Mouse (Mus musculus) CH12.LX (cell line): ENCODE measurements around the gene Rap1gap. TPM values are rescaled to one million over a fixed set of nuclear protein-coding genes. Genes with fewer than 3 reads are reported as not detected.

ENCODE experiments used
- DNase-seq: peaks from one replicate; pipeline ENCODE4 v3.0.0-alpha.2; 2013; ENCODE audit errors: extremely low read depth
- H3K27ac ChIP-seq: 2 replicates; pipeline ENCODE4 v1.5.1; 2012; ENCODE audit warnings: low read depth, mild to moderate bottlenecking, control low read depth, moderate library complexity; ENCODE audit not compliant: insufficient read depth
- H3K27me3 ChIP-seq: replicated peaks from 2 replicates; pipeline ENCODE3; 2012; ENCODE audit warnings: inconsistent platforms
- H3K36me3 ChIP-seq, 2 experiments: replicated peaks in 1 of 2; 2 replicates each; pipeline versions ENCODE3 to v1.6.1; 2012; ENCODE audit warnings: inconsistent platforms in 1 of 2, low read length in 1 of 2, mild to moderate bottlenecking in 1 of 2, mixed read lengths in 1 of 2, moderate library complexity in 1 of 2; ENCODE audit not compliant: control insufficient read depth in 1 of 2, insufficient read depth in 1 of 2
- H3K4me1 ChIP-seq, 2 experiments: 2 replicates each; pipeline ENCODE4 v1.6.1; 2012; ENCODE audit warnings: inconsistent platforms in 1 of 2, moderate library complexity in 1 of 2; ENCODE audit not compliant: insufficient read depth in 2 of 2, control insufficient read depth in 1 of 2
- H3K4me2 ChIP-seq: 2 replicates; pipeline ENCODE4 v1.6.1; 2012; ENCODE audit warnings: low read depth, mild to moderate bottlenecking, control low read depth; ENCODE audit not compliant: poor library complexity, insufficient read depth, severe bottlenecking
- H3K4me3 ChIP-seq, 3 experiments: fragments of 150-350 bp in 1 of 3; sonication (generic) in 1 of 3; replicated peaks in 1 of 3; 2 replicates each; pipeline versions ENCODE3 to v1.5.1; 2011 to 2012; ENCODE audit warnings: low read depth in 2 of 3, low read length in 2 of 3, mild to moderate bottlenecking in 2 of 3, moderate library complexity in 2 of 3, control low read depth in 1 of 3, improper control_type of control experiment in 1 of 3, inconsistent platforms in 1 of 3, mixed read lengths in 1 of 3; ENCODE audit not compliant: poor library complexity in 1 of 3
- H3K79me2 ChIP-seq: replicated peaks from 2 replicates; pipeline ENCODE4 v1.6.1; 2012; ENCODE audit warnings: mild to moderate bottlenecking, moderate library complexity; ENCODE audit not compliant: control insufficient read depth, poor library complexity, insufficient read depth, severe bottlenecking; ENCODE audit errors: extremely low read depth
- H3K9ac ChIP-seq: 2 replicates; pipeline ENCODE4 v1.6.1; 2012; ENCODE audit warnings: low read depth, mild to moderate bottlenecking, control low read depth, moderate library complexity; ENCODE audit not compliant: insufficient read depth
- H3K9me3 ChIP-seq: replicated peaks from 2 replicates; pipeline ENCODE3; 2012; ENCODE audit warnings: low read length, inconsistent platforms, mixed read lengths
- CHD2 ChIP-seq: IDR thresholded peaks from 2 replicates; pipeline ENCODE4 v1.6.1; 2011; ENCODE audit warnings: low read length, improper control_type of control experiment
- ELF1 ChIP-seq: IDR thresholded peaks from 2 replicates; pipeline ENCODE4 v1.6.1; 2014; ENCODE audit warnings: low read depth, mild to moderate bottlenecking, inconsistent platforms, low read length, improper control_type of control experiment
- ETS1 ChIP-seq: conservative IDR thresholded peaks from 2 replicates; pipeline ENCODE4 v1.6.1; 2012; ENCODE audit warnings: low read depth, mild to moderate bottlenecking, inconsistent platforms, low read length, improper control_type of control experiment, moderate library complexity
- GABPA ChIP-seq: IDR thresholded peaks from 2 replicates; pipeline ENCODE4 v1.6.1; 2012; ENCODE audit warnings: low read depth, low read length, improper control_type of control experiment, inconsistent platforms; ENCODE audit not compliant: insufficient replicate concordance
- HCFC1 ChIP-seq: IDR thresholded peaks from 2 replicates; pipeline ENCODE4 v1.6.1; 2012; ENCODE audit warnings: low read depth, mild to moderate bottlenecking, inconsistent platforms, low read length, improper control_type of control experiment
- IRF4 ChIP-seq: IDR thresholded peaks from 2 replicates; pipeline ENCODE4 v1.6.1; 2014; ENCODE audit warnings: low read depth, mild to moderate bottlenecking, inconsistent platforms, low read length, improper control_type of control experiment
- JUN ChIP-seq: IDR thresholded peaks from 2 replicates; pipeline ENCODE4 v1.6.1; 2011; ENCODE audit warnings: low read depth, mild to moderate bottlenecking, low read length, improper control_type of control experiment, moderate library complexity; ENCODE audit not compliant: insufficient read depth
- KAT2A ChIP-seq: IDR thresholded peaks from 2 replicates; pipeline ENCODE4 v1.6.1; 2012; ENCODE audit warnings: low read length, improper control_type of control experiment, inconsistent platforms; ENCODE audit not compliant: insufficient replicate concordance
- MAX ChIP-seq: IDR thresholded peaks from 2 replicates; pipeline ENCODE4 v1.6.1; 2011; ENCODE audit warnings: low read length, improper control_type of control experiment
- MAZ ChIP-seq: IDR thresholded peaks from 2 replicates; pipeline ENCODE4 v1.6.1; 2012; ENCODE audit warnings: low read depth, mild to moderate bottlenecking, inconsistent platforms, low read length, improper control_type of control experiment, moderate library complexity
- MEF2A ChIP-seq: IDR thresholded peaks from 2 replicates; pipeline ENCODE4 v1.6.1; 2014; ENCODE audit warnings: low read depth, mild to moderate bottlenecking, inconsistent platforms, low read length, improper control_type of control experiment, borderline replicate concordance
- MXI1 ChIP-seq: IDR thresholded peaks from 2 replicates; pipeline ENCODE4 v1.6.1; 2011; ENCODE audit warnings: mild to moderate bottlenecking, low read depth, low read length, improper control_type of control experiment
- MYC ChIP-seq: IDR thresholded peaks from 2 replicates; pipeline ENCODE4 v1.6.1; 2011; ENCODE audit warnings: low read depth, mild to moderate bottlenecking, improper control_type of control experiment, low read length
- PAX5 ChIP-seq: IDR thresholded peaks from 2 replicates; pipeline ENCODE4 v1.6.1; 2012; ENCODE audit warnings: low read length, inconsistent platforms, mixed read lengths
- POLR2A ChIP-seq: IDR thresholded peaks from 2 replicates; pipeline ENCODE4 v1.6.1; 2011; ENCODE audit warnings: low read depth, mild to moderate bottlenecking, improper control_type of control experiment, low read length
- POLR2AphosphoS2 ChIP-seq: IDR thresholded peaks from 2 replicates; pipeline ENCODE4 v1.6.1; 2011; ENCODE audit warnings: low read depth, low read length, improper control_type of control experiment
- SIN3A ChIP-seq: IDR thresholded peaks from 2 replicates; pipeline ENCODE4 v1.6.1; 2012; ENCODE audit warnings: low read length, improper control_type of control experiment, inconsistent platforms
- SMC3 ChIP-seq: IDR thresholded peaks from 2 replicates; pipeline ENCODE4 v1.6.1; 2011; ENCODE audit warnings: low read depth, low read length, improper control_type of control experiment
- USF1 ChIP-seq: IDR thresholded peaks from 2 replicates; pipeline ENCODE4 v1.6.1; 2014; ENCODE audit warnings: low read depth, mild to moderate bottlenecking, inconsistent platforms, low read length, improper control_type of control experiment
- USF2 ChIP-seq: conservative IDR thresholded peaks from 2 replicates; pipeline ENCODE4 v1.6.1; 2011; ENCODE audit warnings: low read depth, low read length, improper control_type of control experiment
- ZMIZ1 ChIP-seq: IDR thresholded peaks from 2 replicates; pipeline ENCODE4 v1.6.1; 2012; ENCODE audit warnings: low read depth, mild to moderate bottlenecking, inconsistent platforms, low read length, improper control_type of control experiment
- dilution Hi-C: fragments of 300-500 bp; cut with MboI; formaldehyde crosslinking; loops from 2 replicates; pipeline ENCODE4 v1.14.3; 2020; ENCODE audit warnings: low sequenced_read_pairs; ENCODE audit not compliant: extremely low pct_unique_long_range_greater_than_20kb, extremely low pct_ligation_motif_present
- in situ Hi-C: fragments of 300-500 bp; cut with MboI; formaldehyde crosslinking; loops from 3 replicates; pipeline ENCODE4 v1.14.3; 2019; ENCODE audit warnings: low sequenced_read_pairs, low pct_ligation_motif_present, low pct_unique_long_range_greater_than_20kb, mixed read lengths
- polyA plus RNA-seq: library from polyadenylated mRNA; unstranded; fragments of >175 nt; gene quantifications from 2 replicates; pipeline ENCODE4 v1.2.1, GENCODE M21; 2012; ENCODE audit warnings: low read depth; ENCODE audit not compliant: insufficient read length
- total RNA-seq, 2 experiments: library from RNA; depleted of rRNA; stranded (reverse); fragments of 300-350 nt in 1 of 2; fragments of >200 nt in 1 of 2; gene quantifications; 2 replicates each; pipeline ENCODE4 v1.2.3; 2012 to 2014

Rap1gap gene
- total and polyA plus RNA-seq, 3 experiments = 3.0 to 11.1 (median 5.8) TPM

GRCm38 (mm10) chr4:137739151-137739923 lies 74.8 kb downstream of the Rap1gap start:
- Histone ChIP-seq H3K4me2 (no peak overlapping the region), H3K4me3 (no peak overlapping the region), H3K36me3 (peaks cover 25 to 41% of the 10 kb centered on the region in 2 experiments), H3K9me3 (no peaks in the 10 kb centered on the region), H3K9ac (no peak overlapping the region), H3K27me3 (peaks cover 2% of the 10 kb centered on the region), H3K79me2 (no peaks in the 10 kb centered on the region), H3K4me1 (peaks cover 17 to 55% of the 10 kb centered on the region in 2 experiments), H3K27ac (no peak overlapping the region)
- DNase-seq = peak; percentile 68
- in situ Hi-C loops = no loop called here
- TF ChIP-seq IRF4 = no peak
- peak; percentile 22; the same call in 1 of the 2 replicates for TF ChIP-seq GABPA
- peak; percentile 86; the same call in 1 of the 2 replicates for TF ChIP-seq KAT2A
- no peak for TF ChIP-seq MEF2A
- TF ChIP-seq MYC = no peak
- TF ChIP-seq MXI1 = no peak
- TF ChIP-seq ELF1 = peak; percentile 62
- TF ChIP-seq PAX5 = no peak
- TF ChIP-seq POLR2AphosphoS2 = 0 out of 2 replicates have a peak, but pooled peaks have one; percentile 35
- no peak for TF ChIP-seq JUN
- TF ChIP-seq CHD2 = peak; percentile 47; the same call in 1 of the 2 replicates
- TF ChIP-seq USF1 = peak; percentile 93
- TF ChIP-seq SIN3A = no peak
- no peak for TF ChIP-seq MAZ
- TF ChIP-seq USF2 = peak; percentile 92
- no peak for TF ChIP-seq POLR2A
- TF ChIP-seq SMC3 = no peak
- no peak for TF ChIP-seq ETS1
- no peak for TF ChIP-seq MAX
- 0 out of 2 replicates have a peak, but pooled peaks have one; percentile 30 for TF ChIP-seq ZMIZ1
- TF ChIP-seq HCFC1 = peak; percentile 99
- dilution Hi-C loops = no loop called here
